Mouse (Mus musculus): ENCODE measurements around the gene Rapgefl1. TPM values are rescaled to one million over a fixed set of nuclear protein-coding genes. Genes with fewer than 3 reads are reported as not detected.
A peak's percentile ranks its signal among the peaks of the same experiment; 100 is the strongest.

Rapgefl1 gene
- total RNA-seq (2015), result 0.24 and 1.8 TPM in 2 replicates
- total RNA-seq (2017), result not detected in 2 replicates

- ATAC-seq (replicated peaks; ENCODE audit: poor library complexity), result peak; percentile 97
These were observed at the start of gene Rapgefl1 for GRCm38 (mm10) chr11:98836651-98837141. Rapgefl1 (plus strand) TSS chr11:98836785.

- ATAC-seq (replicated peaks; ENCODE audit: poor library complexity), result no peak
These were observed 49.4 kb upstream of the Rapgefl1 start for GRCm38 (mm10) chr11:98787229-98787628.

DNA sequence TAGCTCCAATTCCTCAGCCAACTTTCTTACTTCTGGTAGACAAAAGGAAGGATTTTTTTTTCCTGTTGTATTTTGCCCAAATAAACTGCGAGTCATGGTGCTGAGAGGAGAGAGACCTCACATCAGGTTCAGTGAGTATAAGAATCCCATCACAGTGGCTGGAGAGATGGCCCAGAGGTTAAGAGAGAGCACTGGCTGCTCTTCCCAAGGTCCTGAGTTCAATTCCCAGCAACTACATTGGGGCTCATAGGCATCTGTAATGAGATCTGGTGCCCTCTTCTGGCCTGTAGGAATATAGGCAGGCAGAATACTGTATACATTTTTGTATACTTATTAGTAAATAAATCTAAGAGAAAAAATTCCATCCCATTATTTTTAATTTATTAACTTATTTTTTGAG is 48.9 kb upstream of the Rapgefl1 start:
- no peak for ATAC-seq (replicated peaks; ENCODE audit: poor library complexity)

DNA sequence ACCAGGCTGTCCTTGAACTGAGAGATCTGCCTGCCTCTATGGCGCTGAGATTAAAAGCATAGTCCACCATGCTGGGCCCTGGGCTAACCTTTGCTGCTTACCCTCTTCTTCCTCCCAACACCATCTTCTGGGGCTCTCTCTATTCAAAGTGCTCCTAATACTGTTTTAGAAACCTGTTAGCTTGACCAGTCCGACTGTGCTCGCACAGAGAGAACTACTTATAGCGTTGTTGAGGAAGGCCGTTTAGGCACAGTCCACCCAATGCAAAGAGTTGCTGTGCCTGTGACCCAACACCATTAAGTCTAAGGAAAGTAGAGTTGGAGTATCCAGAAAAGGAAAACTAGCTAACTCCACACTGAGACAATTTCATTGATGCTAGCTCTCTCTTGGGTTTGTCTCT is 48.4 kb upstream of the Rapgefl1 start:
- no peak for ATAC-seq (replicated peaks; ENCODE audit: poor library complexity)

- peak; percentile 88 for ATAC-seq (replicated peaks; ENCODE audit: poor library complexity)
These were observed 47.9 kb upstream of the Rapgefl1 start for GRCm38 (mm10) chr11:98788550-98789218.

DNA sequence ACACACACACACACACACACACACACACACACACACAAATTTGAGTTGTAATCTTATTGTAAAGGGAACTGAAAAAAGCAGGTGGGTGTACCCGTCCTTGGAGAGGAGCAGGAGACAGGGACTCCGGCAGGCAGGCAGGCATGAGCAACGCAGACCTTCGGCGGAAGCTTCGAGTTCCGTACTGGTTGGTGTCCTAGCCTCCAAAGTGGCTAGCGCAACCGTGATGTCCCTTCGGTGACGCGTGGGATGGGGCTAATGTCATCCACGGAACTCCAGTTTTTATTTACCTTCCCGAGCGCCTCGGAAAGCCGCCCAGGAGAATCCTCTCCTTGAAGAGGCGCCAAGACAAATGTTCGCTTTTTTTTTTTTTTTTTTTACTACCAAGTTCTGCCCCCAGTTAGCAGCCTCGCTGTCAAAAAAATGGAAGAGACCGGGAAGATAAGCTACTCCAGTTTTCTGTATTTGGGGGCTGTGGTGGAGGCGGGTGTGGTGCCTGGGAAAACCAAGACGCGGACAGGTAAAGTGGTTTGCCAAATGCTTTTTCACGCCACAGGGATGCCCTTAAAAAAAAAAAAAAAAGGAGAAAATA is 47.3 kb upstream of the Rapgefl1 start:
- ATAC-seq (replicated peaks; ENCODE audit: poor library complexity), result peak; percentile 21

DNA sequence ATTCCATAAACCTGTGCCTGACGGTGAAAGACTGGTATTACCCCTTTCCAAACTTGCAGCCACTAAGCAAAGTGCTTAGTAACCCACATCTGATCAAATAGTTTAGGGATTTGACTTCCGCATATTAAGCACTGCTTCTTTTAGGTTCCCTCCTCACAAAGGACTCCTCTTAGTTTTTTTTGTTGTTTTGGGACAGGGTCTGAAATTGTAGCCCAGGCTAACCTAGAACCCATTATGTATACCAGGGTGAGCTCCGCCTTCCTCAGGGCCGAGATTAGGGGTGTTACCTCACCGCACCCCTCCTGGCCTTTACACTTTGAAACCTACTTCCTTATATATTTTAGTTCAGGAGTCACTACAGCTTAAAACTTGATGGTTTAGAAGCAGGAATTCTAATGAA is 46.8 kb upstream of the Rapgefl1 start:
- no peak for ATAC-seq (replicated peaks; ENCODE audit: poor library complexity)

DNA sequence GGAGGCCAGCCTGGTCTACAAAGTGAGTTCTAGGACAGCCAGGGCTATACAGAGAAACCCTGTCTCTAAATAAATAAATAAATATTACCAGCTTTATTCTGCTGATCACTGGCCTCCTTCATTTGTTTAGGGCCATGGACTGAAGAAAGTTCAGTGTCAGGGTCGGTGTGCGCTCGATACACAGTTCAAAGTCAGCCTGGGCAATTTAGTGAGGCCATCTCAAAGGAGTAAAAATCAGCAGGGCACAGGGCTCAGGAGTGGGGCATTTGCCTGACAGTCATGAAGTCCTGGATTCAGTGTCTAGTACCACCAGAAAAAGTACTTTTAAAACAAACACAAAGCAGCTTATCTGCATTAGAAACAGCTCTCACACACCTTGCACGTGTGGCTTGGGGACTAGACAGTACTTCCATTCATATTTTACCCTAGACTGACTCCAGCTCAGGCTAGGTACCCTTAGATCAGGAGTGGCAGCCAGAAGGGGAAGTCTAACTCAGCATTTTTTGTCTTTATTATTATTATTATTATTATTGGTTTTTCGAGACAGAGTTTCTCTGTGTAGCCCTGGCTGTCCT is 45.9 kb upstream of the Rapgefl1 start:
- no peak for ATAC-seq (replicated peaks; ENCODE audit: poor library complexity)

DNA sequence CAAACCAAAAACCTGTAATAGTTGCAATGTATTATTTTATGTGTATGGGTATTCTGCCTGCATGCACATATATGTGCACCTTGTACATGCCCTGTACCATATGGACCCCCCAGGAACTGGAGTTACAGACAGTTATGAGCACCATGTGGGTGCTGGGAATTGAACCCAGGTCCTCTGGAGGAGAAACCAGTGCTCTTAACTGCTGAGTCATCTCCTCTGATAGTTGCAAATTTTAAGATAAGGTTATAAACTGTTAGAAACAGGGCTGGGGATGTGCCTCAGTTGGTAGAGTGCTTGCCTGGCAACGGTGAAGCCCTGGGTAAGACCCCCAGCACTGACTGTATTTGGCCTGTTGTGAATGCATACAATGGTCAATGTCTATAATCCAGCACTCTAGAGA is 45.1 kb upstream of the Rapgefl1 start:
- no peak for ATAC-seq (replicated peaks; ENCODE audit: poor library complexity)

GRCm38 (mm10) chr11:98792081-98792480 is 44.5 kb upstream of the Rapgefl1 start:
- no peak for ATAC-seq (replicated peaks; ENCODE audit: poor library complexity)

GRCm38 (mm10) chr11:98794469-98795014 is 42.0 kb upstream of the Rapgefl1 start:
- ATAC-seq (replicated peaks; ENCODE audit: poor library complexity), result peak; percentile 56

GRCm38 (mm10) chr11:98795015-98795713 is 41.4 kb upstream of the Rapgefl1 start, which contains the start of gene Msl1:
Msl1 (plus strand) TSS chr11:98795516.
- peak; percentile 63 for ATAC-seq (replicated peaks; ENCODE audit: poor library complexity)

GRCm38 (mm10) chr11:98795714-98796514 is 40.7 kb upstream of the Rapgefl1 start:
- ATAC-seq (replicated peaks; ENCODE audit: poor library complexity), result 0 out of 2 replicates have a peak, but pooled peaks have one; percentile 4

GRCm38 (mm10) chr11:98796515-98797216 is 39.9 kb upstream of the Rapgefl1 start:
- peak; percentile 32 for ATAC-seq (replicated peaks; ENCODE audit: poor library complexity)

GRCm38 (mm10) chr11:98797306-98797705 is 39.3 kb upstream of the Rapgefl1 start:
- ATAC-seq (replicated peaks; ENCODE audit: poor library complexity), result no peak

DNA sequence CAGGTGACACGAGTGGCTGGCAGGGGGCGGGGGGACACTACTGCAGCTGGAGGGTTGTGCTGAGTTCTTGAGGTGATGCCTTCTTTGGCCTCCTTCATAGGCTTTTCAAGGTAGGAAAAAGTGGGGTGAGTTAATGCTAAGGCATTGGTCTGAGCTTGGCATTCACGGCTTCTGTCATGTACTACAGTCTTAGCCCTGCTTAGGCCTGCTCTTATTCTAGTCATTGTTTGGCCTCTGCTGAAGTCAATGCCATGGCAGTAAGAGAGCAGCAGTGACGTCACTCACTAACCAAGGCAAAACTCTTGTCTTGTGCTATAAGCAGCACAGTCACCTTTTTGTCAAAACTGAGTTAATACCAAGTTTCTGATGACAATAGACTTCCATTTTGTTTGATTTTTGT is 38.7 kb upstream of the Rapgefl1 start:
- no peak for ATAC-seq (replicated peaks; ENCODE audit: poor library complexity)

DNA sequence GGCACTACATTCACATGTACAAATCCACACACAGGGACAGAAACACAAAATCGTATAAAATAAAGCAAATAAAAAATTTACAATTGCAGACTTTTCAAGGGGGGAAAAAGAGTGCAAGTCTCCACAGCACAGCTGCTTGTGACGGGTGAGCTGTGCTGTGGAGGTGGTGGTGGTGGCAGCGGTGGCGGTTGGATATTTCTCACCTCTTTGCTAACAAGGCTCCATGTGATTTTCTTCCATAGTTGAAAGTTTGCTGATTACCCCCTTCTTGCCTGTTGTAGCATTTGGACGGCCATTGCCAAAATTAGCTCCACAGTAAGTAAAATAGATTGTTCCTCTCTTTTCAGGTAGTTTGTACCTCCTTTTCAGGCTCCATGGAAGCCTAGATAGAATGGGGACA is 32.0 kb upstream of the Rapgefl1 start, which contains the start of gene Casc3:
TSS of gene Casc3 (plus strand) at position 301 of the 400 bp plus-strand sequence.
- no peak for ATAC-seq (replicated peaks; ENCODE audit: poor library complexity)

DNA sequence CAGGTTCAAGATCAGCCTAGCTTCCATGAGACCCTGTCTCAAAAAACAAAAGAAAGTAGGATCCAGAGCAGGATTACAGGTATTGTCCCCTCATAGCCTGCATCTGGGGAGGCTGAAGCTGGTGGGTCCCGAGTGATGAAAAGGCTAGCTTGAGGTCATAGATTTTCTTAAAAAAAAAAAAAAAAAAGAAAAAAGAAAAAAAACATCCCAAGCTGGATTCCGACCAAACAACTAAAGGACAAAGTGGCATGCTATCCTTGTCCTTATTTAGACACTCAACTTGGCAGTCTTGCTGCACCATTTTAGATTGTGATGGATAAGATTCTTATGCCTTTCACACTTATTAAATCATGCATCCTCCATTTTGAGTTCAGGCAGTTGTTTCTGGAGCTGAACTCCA is 28.2 kb upstream of the Rapgefl1 start:
- no peak for ATAC-seq (replicated peaks; ENCODE audit: poor library complexity)

DNA sequence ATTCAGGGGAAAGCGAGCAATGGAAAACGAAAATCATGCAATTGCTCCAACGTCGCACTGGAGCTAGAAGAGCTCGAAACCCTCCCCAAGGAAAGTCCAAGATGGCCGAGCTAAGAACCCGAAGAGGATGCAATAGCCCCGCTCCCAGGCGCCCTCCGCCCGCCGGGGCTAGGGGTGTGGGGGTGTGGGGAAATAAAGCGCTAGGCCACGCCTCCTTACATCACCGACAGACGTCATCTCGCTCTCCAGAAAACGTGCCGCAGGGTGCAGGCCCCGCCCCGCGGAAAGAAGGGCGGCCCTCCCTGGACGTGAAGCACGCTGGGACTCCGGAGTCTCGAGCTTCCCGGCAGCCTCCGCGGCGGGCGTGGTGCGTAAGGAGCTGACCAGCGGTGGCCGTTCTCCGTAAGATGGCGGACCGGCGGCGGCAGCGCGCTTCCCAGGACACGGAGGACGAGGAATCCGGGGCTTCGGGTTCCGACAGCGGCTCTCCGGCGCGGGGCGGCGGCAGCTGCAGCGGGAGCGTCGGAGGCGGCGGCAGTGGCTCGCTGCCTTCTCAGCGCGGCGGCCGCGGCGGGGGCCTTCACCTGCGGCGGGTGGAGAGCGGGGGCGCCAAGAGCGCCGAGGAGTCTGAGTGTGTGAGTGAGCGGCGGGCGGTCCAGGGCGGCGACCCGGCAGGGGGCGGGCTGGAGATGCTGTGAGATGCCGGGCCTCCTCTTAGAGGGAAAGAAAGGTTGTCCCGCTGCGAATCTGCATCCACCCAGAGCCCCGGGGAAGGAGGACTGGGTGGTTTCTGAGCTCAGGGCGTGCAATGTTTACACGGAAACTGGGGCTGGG is 26.9 kb upstream of the Rapgefl1 start:
- peak; percentile 97 for ATAC-seq (replicated peaks; ENCODE audit: poor library complexity)

Data from megakaryocyte progenitor cell, adult 5-6 weeks (primary cell).